Mouse (Mus musculus): ENCODE measurements around the gene Acss2. TPM values are rescaled to one million over a fixed set of nuclear protein-coding genes. Genes with fewer than 3 reads are reported as not detected.

The Acss2 gene
- polyA plus RNA-seq (2015; fragmentation: Nextera tagmentation; extraction: Ambion mirVana), result 13.4 and 15.3 TPM in 2 replicates

DNA sequence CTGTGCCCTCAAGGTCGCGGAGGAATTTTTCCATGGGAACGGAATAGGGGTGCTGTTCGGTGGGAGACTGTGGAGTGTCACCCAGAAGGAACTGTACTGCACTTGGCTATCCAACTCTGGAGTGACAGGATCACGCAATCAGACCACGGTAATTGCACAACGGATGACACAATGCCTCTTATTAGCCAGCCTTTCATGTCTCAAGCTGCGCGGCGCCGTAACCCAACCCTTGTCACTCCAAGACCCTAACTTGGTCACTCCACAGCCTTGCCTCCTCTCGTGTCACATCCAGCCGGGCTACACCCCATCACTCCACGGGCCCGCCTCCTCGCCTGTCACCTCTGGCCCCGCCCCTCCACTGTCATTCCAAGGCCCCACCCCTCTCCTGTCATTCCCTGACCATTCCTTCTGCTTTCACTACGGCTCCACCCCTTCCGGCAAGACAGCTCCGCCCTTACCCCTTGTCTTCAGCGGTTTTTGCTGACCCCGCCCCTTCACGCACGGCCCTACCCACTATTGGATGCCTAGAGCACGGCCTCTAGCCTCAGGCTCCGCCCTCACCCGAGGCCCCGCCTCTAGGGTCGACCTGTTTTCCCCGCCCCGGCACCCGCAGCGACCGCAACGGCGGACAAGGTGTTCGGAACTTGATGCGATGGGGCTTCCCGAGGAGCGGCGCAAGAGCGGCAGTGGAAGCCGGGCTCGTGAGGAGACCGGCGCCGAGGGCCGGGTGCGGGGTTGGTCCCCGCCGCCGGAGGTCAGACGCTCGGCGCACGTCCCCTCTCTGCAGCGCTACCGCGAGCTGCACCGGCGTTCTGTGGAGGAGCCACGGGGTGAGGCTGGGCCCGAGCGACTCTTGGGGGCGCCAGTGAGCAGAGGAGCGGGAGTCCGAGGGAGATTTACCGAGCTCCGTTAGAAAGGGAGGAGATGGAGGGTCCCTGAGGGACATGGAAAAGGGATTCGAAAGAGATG lies at the start of gene Acss2, which contains the start of gene Ggt7:
Gene Acss2, plus strand, starts transcription at position 494 of the 969 bp plus-strand sequence.
Gene Ggt7, minus strand, starts transcription at position 783 of the 969 bp plus-strand sequence.
- Histone ChIP-seq H3K9me3 (no peaks in the 10 kb centered on the region), H3K27ac (peak within 1 kb of the TSS; percentile 71), H3K4me2 (peak within 1 kb of the TSS; percentile 72), H3K4me1 (peaks cover 26% of the 10 kb centered on the region), H3K9ac (peak within 1 kb of the TSS; percentile 45), H3K36me3 (no peaks in the 10 kb centered on the region), H3K27me3 (peaks cover 16% of the 10 kb centered on the region), H3K4me3 (peak within 1 kb of the TSS; percentile 69)
- ATAC-seq (ENCODE audit: insufficient number of reproducible peaks, low FRiP score, low TSS enrichment, low read depth), result peak; percentile 99
- WGBS, result 4% methylated on average over 70 of the region's 70 CpGs

DNA sequence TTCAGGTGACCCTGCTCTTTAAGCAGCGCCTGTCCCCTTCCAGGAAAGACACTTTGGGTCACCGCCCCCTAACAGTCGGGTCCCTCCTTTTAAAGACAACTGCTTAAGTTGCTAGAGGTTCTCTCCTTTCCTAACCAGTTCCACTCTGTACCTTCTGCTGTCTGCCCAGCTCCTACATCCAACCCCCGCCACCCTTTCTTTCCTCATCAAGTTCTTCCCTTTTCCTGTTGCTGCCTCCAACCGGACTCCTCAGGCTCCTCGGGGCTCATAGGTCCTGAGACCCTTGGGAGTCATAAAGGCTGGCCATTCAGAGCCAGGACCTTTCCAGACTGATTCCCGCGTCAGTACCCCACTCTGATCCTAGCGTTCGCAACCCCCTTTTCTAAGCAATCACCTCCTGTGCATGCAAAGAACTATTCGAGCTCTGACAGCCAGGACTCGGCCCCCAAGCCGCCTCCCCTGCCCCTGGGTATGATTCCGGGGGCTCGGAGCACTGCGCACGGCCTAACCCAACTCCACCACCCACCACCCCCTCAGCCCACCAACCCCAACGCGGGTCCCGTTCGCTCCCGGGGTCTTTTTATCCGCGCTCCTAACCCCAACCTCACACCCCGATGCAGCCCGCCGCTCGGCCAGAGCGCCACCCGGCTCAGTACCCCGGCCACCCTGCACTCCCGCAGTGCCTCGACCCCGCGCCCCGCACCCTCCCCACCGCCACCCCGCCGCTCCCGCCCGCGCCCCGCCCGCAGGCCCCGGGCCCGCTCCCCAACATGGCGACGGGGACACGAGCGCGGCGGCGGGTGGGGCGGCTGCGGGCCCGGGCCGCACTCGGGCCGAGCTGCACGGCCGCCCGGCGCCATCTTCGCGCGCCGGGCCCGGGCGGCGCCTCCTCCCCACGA lies 44.8 kb upstream of the Acss2 start:
- Histone ChIP-seq H3K4me3 (peak overlapping the region; percentile 86), H3K36me3 (no peaks in the 10 kb centered on the region), H3K4me2 (peak overlapping the region; percentile 73), H3K9ac (peak overlapping the region; percentile 99), H3K4me1 (peaks cover 8% of the 10 kb centered on the region), H3K27ac (peak overlapping the region; percentile 92), H3K27me3 (no peaks in the 10 kb centered on the region), H3K9me3 (no peaks in the 10 kb centered on the region)
- peak; percentile 12; the same call in 1 of the 2 replicates for ATAC-seq (ENCODE audit: insufficient number of reproducible peaks, low FRiP score, low TSS enrichment, low read depth)
- WGBS, result under 1% methylated on average over 36 of the region's 71 CpGs

DNA sequence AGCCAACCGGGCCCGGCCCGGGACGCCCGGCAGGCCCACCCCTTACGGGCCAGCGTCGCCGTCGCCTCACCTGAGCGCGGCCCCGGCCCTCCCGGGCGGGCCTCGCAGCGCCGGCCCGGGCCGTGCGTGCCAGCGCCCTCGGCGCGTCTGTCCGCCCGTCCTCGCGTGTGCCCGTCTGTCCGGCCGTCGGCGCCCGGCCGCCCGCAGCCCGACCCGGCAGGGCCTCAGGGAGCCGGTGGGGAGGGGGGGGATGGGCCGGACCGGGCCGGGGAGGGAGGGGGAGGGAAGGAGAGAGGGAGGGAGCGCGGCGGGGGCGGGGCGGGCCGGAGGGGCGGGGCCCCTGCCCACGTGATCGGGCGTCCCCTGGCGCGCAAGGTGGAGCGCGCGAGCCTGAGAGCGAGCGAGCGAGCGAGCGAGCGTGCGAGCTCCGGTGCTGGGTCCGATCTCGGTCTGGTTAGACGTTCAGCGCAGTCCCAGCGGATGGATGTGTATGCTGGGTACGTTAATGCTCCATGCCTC lies 44.1 kb upstream of the Acss2 start, which contains the start of gene Ncoa6:
Gene Ncoa6, minus strand, starts transcription at position 325 of the 519 bp plus-strand sequence.
- ATAC-seq (ENCODE audit: insufficient number of reproducible peaks, low FRiP score, low TSS enrichment, low read depth), result peak; percentile 78
- Histone ChIP-seq H3K9me3 (no peaks in the 10 kb centered on the region), H3K27me3 (no peaks in the 10 kb centered on the region), H3K4me1 (peaks cover 8% of the 10 kb centered on the region), H3K27ac (peak within 1 kb of the TSS; percentile 92), H3K36me3 (no peaks in the 10 kb centered on the region), H3K9ac (peak within 1 kb of the TSS; percentile 99), H3K4me3 (peak within 1 kb of the TSS; percentile 86), H3K4me2 (peak within 1 kb of the TSS; percentile 73)
- WGBS, result under 1% methylated on average over 32 of the region's 72 CpGs

DNA sequence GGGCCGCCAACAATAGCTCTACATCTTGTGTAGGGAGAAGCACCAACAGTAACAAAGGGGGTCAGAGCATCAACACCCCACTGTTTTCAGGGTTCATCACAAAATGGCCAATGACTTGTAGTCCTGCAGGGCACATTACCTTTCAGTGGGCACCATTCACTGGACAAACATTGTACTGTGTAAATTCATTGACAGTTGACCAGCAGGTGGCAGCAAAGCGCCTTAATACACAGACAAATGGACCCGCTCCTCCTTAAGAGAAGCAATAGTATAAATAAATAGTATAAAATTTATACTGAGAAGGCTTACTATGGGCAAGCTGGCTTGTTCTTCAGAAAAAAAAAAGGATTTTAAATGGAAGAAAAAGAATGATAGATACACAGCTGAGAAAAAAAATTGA lies 35.7 kb upstream of the Acss2 start:
- H3K9ac ChIP-seq, result no peak overlapping the region
- H3K9me3 ChIP-seq, result no peaks in the 10 kb centered on the region
- no peaks in the 10 kb centered on the region for H3K36me3 ChIP-seq
- no peak overlapping the region for H3K4me3 ChIP-seq
- no peak overlapping the region for H3K27ac ChIP-seq
- no peak for ATAC-seq (ENCODE audit: insufficient number of reproducible peaks, low FRiP score, low TSS enrichment, low read depth)
- 41% methylated on average over 3 of the region's 3 CpGs for WGBS
- H3K4me1 ChIP-seq, result no peaks in the 10 kb centered on the region
- H3K4me2 ChIP-seq, result no peak overlapping the region
- H3K27me3 ChIP-seq, result no peaks in the 10 kb centered on the region

DNA sequence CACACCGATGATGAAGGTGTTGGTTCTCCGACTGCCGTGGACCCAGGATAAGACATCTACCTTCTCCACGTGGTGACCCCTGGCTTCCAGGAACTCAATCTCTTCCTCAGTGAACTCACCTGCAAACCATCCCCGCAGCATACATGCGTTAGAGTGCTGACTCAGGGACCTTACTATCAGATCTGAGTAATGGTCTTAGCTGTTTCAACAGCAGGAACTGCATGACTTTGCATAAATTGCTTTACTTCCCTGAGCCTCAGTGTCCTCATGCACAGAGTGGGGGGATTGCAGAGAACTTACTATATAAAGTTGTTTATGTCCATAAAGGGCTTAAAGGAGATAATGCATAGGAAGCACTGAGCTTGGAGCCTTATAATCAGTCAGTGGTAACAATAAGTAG lies 26.8 kb upstream of the Acss2 start:
- WGBS, result 91% methylated on average over 6 of the region's 6 CpGs
- Histone ChIP-seq H3K4me2 (no peak overlapping the region), H3K27me3 (no peaks in the 10 kb centered on the region), H3K4me1 (no peaks in the 10 kb centered on the region), H3K4me3 (no peak overlapping the region), H3K27ac (no peak overlapping the region), H3K36me3 (no peaks in the 10 kb centered on the region), H3K9ac (no peak overlapping the region), H3K9me3 (no peaks in the 10 kb centered on the region)
- ATAC-seq (ENCODE audit: insufficient number of reproducible peaks, low FRiP score, low TSS enrichment, low read depth), result no peak

DNA sequence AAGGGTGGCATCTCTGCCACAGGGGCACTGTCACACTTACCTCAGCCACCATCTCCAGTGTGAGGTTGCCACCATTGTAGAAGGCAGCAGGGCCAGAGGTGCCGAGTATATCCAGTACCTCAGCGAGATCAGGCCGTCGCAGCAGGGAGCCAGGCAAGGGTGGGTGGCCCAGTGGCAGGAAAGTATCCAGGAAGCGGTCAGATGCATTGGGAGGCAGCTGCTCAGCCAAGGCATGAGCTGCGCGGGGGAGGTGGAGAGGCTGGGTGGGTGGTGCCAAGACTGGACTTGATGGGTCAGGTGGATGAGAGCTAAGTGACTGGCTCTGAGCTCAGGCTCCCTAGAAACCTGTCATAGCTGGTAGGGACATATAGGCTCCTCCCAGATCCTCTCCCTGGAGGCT lies 15.2 kb upstream of the Acss2 start:
- Histone ChIP-seq H3K9me3 (no peaks in the 10 kb centered on the region), H3K36me3 (no peaks in the 10 kb centered on the region)

DNA sequence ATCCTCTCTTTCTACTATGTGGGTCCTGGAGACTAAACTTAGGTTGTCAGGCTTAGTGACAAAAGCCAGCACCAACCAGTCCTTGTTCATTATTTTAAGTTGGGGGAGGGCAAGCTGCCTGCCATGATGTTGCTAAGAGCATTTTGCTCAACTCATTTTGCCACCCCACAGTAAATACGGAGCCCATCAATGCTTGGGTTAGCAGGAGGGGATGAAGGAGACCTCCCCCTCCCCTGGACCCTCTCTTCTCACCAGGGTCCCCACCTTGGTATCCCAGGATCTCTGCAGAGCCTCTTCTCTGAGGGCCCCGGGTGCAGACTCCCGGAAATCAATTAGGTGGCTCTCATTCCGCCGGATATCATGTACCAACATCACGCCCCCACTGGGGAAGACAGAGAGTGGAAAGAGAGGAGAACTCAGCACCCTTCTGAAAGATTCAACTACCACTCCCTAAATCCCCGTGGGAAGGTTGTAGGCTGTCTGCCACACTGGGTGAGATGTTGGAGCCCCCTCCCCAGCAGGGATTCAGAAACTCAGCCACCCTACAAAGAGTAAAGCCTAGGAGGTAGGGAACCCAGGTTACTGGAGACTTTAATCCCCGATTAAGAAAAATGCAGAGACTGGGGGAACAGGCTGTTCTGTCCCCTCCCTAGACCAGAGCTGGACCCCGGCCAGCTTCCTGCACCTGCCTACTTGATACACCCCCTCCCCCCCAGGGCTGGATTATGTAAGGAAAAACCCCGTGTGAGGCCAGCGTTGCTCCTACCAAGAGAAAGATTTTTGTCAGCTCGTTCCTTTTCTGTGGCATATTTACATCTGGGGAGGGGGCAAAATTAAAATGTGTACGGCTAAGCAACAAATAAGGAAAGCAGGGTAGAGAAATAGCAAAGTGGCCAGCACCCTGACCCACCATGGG lies 13.1 kb upstream of the Acss2 start:
- Histone ChIP-seq H3K4me1 (peaks cover 6% of the 10 kb centered on the region), H3K9ac (no peak overlapping the region), H3K4me3 (no peak overlapping the region), H3K36me3 (no peaks in the 10 kb centered on the region), H3K9me3 (no peaks in the 10 kb centered on the region), H3K27ac (no peak overlapping the region), H3K27me3 (no peaks in the 10 kb centered on the region), H3K4me2 (no peak overlapping the region)
- ATAC-seq (ENCODE audit: insufficient number of reproducible peaks, low FRiP score, low TSS enrichment, low read depth), result no peak
- WGBS, result 47% methylated on average over 13 of the region's 13 CpGs

More for the DNA sequence above, 15.2 kb upstream of the Acss2 start:
- 80% methylated on average over 7 of the region's 7 CpGs for WGBS
- H3K27ac ChIP-seq, result no peak overlapping the region
- no peak overlapping the region for H3K4me2 ChIP-seq
- no peaks in the 10 kb centered on the region for H3K27me3 ChIP-seq
- no peak overlapping the region for H3K9ac ChIP-seq
- H3K4me3 ChIP-seq, result no peak overlapping the region
- no peak for ATAC-seq (ENCODE audit: insufficient number of reproducible peaks, low FRiP score, low TSS enrichment, low read depth)
- peaks cover 6% of the 10 kb centered on the region for H3K4me1 ChIP-seq

DNA sequence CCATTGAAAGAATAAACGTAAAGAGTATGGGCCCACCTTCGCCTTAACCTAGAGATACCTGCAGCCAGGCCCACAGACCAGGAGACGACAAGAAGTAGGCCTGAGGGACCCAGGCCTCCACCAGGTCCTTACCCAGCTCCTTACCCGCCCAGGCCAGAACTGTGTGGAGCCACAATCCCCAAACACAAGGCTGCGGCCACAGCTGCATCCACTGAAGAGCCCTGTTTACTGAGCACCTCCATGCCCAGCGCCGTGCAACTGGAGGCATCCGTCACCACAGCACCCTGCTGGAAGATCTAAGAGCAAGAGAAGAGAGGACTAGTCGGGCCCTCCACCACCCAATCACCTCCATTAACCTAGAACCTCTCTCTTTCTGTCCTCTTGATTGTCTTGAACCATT lies 11.9 kb upstream of the Acss2 start:
- H3K4me3 ChIP-seq, result no peak overlapping the region
- no peaks in the 10 kb centered on the region for H3K36me3 ChIP-seq
- 89% methylated on average over 9 of the region's 9 CpGs for WGBS
- H3K9ac ChIP-seq, result no peak overlapping the region
- H3K4me2 ChIP-seq, result no peak overlapping the region
- H3K27ac ChIP-seq, result no peak overlapping the region
- H3K4me1 ChIP-seq, result peaks cover 6% of the 10 kb centered on the region
- no peak for ATAC-seq (ENCODE audit: insufficient number of reproducible peaks, low FRiP score, low TSS enrichment, low read depth)
- no peaks in the 10 kb centered on the region for H3K9me3 ChIP-seq
- no peaks in the 10 kb centered on the region for H3K27me3 ChIP-seq

DNA sequence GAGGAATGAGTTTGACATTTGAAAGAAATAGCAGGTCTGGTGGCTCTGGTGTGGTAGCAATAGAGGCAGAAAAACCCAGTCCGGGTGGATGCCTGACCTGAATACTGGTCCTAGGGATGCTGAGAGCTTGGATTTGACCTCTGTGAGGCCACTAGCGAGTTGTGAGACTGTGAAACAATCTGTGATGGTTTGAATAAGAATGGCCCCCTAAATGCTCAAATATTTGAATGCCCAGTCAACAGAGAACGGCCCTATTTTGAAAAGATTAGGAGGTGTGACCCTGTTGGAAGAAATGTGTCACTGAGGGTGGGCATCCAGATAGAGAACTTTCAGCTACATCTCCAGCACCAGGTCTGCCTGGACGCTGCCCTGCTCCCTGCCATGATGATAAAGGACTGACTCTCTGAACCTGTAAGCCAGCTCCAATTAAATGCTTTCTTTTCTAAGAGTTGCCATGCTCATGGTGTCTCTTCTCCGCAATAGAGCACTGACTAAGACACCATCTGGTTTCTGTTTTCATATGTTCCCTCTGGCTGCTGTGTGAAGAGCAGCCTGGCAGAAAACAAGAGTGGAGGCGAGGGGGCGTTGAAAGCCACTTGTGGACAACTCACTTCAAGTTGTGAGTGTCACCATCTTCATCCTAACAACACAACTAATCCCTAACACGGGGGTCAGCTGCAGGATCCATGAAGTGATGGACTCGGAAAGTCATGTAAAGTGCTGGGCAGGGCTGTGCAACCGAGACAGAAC lies 9.9 kb upstream of the Acss2 start:
- no peaks in the 10 kb centered on the region for H3K36me3 ChIP-seq
- H3K4me2 ChIP-seq, result no peak overlapping the region
- peaks cover 6% of the 10 kb centered on the region for H3K4me1 ChIP-seq
- WGBS, result 69% methylated on average over 10 of the region's 10 CpGs
- no peak for ATAC-seq (ENCODE audit: insufficient number of reproducible peaks, low FRiP score, low TSS enrichment, low read depth)
- no peak overlapping the region for H3K27ac ChIP-seq
- no peaks in the 10 kb centered on the region for H3K27me3 ChIP-seq
- no peaks in the 10 kb centered on the region for H3K9me3 ChIP-seq
- no peak overlapping the region for H3K4me3 ChIP-seq
- no peak overlapping the region for H3K9ac ChIP-seq

DNA sequence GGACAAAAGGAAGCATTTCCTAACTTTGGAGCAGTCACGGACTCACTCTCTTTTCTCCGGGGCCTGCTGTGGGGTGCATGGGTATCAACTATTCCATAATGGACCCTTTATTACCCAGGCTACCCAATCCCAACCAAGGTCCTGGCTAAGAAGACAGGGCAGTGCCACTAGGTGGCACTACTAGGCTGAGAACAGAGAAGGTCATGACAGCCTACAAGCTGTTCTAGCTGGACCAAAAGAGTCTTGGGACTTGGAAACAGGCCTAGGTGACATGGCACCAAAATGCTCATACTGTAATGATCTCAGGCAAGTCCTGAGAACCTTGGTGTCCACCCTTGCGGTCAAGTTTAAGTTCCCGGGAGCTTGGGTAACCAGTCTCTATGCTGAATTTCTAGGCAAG lies 5.3 kb upstream of the Acss2 start:
- peaks cover 16% of the 10 kb centered on the region for H3K4me1 ChIP-seq
- ATAC-seq (ENCODE audit: insufficient number of reproducible peaks, low FRiP score, low TSS enrichment, low read depth), result 0 out of 2 replicates have a peak, but pooled peaks have one; percentile 31
- no peak overlapping the region for H3K4me3 ChIP-seq
- WGBS, result 61% methylated on average over 4 of the region's 4 CpGs
- H3K9ac ChIP-seq, result no peak overlapping the region
- H3K36me3 ChIP-seq, result no peaks in the 10 kb centered on the region
- no peaks in the 10 kb centered on the region for H3K9me3 ChIP-seq
- no peak overlapping the region for H3K4me2 ChIP-seq
- H3K27me3 ChIP-seq, result peaks cover 16% of the 10 kb centered on the region
- H3K27ac ChIP-seq, result no peak overlapping the region

All from limb, embryonic 15.5 days (tissue).